Mouse (Mus musculus) liver, postnatal 0 days (tissue): ENCODE results near the gene Itln1.

ENCODE experiments used
- CTCF ChIP-seq: sonication (generic); IDR thresholded peaks from 2 replicates; pipeline ENCODE4 v1.5.1; 2016; ENCODE audit warnings: antibody characterized with exemption, low read depth
- EP300 ChIP-seq: IDR thresholded peaks from 2 replicates; pipeline ENCODE4 v1.6.1; 2016; ENCODE audit warnings: antibody characterized with exemption, low read depth, mild to moderate bottlenecking

- no peak for TF ChIP-seq CTCF
- no peak for TF ChIP-seq EP300
These were observed 34.0 kb downstream of the Itln1 start for GRCm38 (mm10) chr1:171501016-171501610.
